Mouse (Mus musculus) frontal cortex, postnatal 14 days (tissue): Measurements from ENCODE around the gene Snrpg.
"Not testable (repeated sequence)": the region's sequence is repeated elsewhere in the genome, so short reads cannot be mapped to it uniquely, and the experiment has no call there.

Experiments
- DNase-seq, 2 experiments: peaks; one replicate each; pipeline ENCODE4 v3.0.0; 2022; ENCODE audit warnings: low spot score in 2 of 2

Snrpg gene

DNA sequence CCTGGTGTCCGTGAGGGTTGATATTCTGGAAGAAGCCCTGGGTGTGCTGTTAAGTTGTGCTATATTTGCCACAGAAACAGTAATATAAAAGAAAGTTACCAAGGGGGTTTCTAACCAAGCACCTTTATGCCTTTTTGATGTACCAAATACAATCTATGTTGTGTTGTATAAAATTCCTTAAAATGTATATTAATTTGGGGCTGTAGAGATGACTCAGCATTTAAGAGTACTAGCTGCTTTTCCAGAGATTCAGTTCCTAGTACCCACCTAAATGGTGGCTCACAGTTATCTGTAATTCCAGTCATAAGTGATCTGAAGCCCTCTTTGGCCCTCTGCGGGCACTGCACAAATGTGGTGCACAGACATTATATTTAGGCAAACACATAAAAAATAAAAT is 4.3 kb upstream of the Snrpg start:
- no peak for DNase-seq

DNA sequence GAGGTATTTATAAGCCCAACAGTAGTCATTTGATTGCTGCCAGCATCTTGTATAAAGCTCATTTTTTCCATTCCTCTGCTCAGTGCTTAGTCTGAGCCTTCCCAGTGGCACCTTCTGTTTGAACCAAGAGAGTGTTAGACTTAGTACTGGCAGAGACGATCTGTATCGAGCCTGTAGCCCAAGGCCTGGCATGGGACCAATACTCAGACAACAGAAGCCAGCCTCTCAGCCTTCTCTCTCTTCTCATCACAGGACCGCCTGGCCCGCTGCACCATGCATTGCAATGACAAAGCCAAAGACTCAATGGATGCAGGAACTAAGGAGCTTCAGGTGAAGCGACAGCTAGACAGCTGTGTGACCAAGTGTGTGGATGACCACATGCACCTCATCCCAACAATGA is 2.6 kb upstream of the Snrpg start:
- DNase-seq, result no peak

DNA sequence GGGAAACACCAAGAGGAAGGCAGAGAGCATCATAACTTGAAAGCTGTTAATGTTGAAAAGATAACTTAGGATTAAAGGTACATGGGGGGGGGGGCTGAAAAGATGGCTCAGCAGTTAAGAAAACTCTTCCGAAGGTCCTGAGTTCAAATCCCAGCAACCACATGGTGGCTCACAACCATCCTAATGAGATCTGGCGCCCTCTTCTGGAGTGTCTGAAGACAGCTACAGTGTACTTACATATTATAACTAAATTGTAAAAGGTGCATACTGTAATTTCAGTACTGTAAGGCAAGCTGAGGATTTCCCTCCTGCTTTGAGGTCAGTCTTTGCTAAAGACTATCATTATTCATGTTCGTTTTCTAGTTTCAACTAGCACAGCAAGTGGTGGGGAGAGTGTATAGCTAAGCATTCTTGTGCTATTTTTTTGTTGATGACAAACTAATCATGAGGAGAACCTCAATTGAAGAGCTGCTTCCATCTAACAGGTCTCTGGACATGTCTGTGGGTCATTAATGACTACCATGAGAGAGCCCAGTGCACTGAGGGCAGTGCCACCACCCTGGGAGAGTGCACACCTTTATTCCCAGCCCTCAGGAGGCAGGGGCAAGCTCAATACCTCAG is 901 bp upstream of the Snrpg start:
- no peak for DNase-seq

DNA sequence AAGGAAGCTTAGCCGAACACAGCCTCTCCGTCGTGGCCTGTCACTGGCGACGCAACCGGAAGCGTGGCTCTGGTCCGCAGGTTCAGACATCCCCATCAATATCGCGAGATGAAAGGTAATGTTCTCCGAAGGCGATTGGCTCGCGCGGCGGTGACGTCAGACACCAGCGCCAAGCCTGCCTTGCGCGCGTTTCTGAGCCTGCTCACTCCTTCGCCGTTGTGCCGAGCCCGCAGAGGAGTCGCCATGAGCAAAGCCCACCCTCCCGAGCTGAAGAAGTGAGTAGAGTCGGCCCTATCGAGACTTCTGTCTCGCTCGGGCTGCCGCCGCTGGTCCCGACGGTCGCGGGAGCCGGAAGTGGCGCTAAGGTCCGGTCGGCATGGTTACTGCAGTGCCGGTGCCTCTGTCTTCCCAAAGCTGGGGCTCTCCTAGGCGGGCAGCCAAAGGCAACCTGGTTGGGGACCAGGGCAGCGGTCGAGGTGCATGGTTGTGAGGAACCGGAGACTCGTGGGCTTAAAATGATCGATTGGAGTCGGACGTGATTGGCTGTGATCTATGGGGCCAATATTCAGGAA is 322 bp downstream of the Snrpg start:
- DNase-seq, result peak; percentile 96 to 97

DNA sequence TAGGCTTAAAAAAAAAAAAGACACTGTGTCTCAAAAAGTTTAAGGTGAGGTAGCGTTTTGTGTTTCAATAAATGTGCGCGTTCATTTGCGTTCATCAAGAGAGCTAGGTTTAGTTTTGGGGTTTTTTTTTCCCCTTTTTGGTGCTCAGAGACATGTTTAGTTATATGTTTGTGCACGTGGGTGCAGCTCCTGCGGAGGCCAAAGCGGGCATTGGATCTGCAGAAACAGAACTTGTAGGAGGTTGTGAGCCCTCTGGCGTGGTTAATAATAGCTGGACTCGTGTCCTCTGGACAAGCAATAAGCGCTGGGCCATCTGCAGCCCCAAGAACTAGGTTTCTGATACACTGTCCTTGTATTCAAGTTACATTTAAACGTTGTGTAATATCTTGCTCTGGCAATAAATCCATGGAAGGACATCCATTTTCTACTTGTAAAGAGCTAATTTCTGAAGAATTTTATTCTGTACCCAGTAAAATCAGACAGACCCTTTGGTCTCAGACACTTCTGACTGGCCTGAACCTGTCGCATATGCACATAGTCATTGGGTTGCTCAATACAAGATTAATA is 929 bp downstream of the Snrpg start:
- no peak for DNase-seq

DNA sequence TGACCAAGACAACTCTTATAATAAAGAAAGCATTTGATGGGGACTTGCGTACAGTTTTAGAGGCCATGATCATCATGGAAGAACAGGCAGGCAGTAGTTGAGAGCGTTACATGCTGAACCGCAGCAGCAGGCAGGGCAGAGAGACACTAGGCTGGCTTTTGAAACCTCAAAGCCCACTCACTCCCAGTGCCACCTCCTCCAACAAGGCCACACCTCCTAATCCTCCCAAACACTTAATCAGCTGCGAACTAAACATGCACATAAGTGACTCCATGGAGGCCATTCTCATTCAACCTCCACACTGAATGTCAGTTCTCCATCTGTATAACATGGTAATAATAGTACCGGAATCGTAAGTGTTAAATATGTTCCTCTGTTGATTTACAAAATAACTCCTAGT is 2.5 kb downstream of the Snrpg start:
- DNase-seq, result no peak

DNA sequence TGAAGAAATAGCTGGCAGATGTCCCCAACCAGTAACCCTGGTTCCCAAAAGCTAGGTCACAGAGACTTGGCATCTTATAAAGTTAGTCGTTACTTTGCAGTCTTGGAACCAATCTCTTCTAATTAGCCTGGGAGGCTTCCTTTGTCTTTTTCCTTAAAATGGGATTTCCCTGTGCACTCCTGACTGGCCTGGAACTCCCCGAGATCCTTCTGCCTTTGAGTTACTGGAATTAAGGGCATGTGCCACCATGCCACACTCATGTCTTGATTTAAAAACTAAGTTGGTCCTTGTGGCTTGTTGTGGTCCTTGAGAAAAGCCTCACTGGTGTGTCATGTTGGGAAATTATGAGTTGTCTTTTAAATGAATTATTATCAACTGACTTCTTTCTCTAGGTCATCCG is 7.2 kb downstream of the Snrpg start:
- no peak for DNase-seq

DNA sequence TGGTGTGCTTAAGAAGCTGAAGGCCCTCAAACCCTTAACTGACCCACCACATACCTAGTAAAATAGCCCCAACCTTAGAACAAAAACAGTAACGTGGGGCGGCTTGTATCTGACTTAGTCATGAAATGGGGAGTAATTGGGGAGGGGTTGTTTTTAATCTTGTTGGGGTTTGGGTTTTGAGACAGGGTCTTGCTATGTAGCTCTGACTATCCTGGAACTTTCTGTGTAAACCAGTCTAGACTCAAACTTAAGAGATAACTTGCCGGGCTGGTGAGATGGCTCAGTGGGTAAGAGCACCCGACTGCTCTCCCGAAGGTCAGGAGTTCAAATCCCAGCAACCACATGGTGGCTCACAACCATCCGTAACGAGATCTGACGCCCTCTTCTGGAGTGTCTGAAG is 9.0 kb downstream of the Snrpg start:
- DNase-seq, result not testable (repeated sequence)

DNA sequence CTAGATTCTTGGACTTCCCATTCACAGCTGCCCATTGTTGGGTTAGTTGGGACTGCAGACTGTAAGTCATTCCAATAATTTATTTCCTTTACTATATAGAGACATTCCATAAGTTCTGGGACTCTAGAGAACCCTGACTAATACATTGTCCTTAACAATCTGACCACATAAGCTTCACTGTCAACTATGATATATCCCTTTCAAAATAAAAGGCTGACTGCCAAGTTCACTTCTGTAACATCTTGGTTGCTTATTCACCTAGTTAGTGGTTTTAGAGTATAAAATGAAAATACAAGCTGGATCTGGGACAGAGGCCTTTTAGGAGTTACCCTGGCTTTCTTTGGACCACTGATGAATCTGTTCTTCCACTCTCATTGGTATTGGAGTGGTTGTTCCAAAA is 11.4 kb downstream of the Snrpg start:
- no peak for DNase-seq

DNA sequence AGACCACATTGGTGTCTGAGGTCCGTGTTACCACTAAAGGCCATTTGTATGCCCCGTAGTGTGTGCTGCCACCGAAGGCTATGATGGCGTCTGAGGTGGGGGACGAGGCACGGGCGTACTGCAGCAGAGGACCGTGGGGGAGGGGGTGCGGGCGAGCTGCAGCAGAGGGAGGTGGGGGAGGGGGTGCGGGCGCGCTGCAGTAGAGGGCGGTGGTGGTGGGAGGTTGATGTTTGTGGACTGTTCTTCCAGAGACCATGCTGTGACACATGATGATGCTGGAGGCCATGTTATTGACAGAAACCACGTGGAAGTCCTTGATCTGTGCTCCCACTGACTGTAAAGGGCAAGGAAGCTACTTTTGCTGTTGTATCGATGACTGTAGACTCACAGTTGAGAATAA is 12.3 kb downstream of the Snrpg start:
- DNase-seq, result no peak

DNA sequence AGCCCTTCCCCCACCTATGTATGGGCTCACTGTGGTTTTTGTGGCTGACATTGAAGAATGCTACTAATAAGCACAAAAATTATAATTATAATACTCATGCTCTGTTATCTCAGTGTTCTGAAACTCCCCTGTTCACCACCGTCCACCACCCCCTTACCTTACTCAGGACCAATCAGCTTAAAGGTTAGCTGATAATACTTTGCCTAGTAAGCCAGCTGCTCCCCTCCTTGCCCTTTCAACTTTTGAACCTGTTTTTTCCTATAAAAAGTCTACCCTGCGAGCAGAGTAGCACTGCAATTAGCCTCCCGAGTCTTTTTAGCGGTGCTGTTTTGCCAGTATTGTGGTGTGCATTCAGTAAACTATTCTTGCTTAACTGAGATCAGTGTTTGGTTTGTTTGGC is 13.6 kb downstream of the Snrpg start:
- DNase-seq, result no peak

DNA sequence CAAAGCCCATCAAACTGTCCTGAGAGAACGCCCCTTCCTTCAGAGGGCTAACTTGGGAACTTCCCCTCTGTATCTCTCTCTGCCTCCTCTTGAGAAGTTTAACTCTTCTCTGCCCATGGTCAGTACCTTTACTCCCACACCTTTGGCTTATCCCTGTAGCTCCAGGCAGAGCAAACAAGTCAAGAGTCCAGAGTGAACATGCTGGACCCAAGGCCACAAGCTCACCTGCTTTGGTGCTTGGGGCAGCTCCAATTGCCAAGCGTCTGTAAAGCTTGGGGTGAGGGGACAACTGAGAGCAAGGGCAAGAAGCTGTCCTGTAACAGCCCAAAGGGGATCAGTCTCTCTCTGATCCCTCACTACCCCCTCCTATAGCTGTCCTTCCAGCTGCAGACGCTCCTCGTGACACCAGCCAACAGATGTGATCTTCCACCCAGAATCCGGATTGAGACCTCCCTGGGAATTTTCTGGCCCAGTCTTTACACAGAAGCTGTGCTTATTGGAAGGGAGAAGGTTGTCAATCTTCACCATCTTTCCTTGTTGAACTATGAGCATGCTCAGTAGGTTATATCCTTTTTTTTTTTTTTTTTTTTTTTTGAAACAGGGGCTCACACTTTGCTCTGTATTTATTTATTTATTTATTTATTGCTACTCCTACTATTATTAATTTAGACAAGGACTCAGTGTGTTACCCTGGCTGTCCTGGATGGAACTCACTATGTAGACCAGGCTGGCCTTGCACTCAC is 14.4 kb downstream of the Snrpg start:
- DNase-seq, result no peak

DNA sequence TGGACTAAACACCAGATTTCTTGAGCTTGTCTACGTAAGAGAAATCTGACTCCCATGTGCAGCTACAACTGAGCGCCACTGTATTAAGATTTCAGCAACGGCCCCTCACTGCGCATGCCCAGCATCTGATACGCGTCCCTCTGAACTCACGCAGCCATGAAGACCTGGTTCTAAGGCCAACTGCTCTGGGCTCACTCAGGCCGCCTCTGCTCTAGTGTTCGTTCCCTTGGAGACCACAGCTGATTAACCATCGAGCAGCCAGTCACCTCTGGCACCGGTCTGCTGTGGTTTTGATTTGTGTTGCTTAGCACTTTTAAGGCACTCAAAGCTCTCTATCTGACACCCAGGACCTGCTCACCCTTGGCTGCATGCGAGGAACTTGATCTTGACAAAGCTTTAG is 16.2 kb downstream of the Snrpg start:
- no peak for DNase-seq

DNA sequence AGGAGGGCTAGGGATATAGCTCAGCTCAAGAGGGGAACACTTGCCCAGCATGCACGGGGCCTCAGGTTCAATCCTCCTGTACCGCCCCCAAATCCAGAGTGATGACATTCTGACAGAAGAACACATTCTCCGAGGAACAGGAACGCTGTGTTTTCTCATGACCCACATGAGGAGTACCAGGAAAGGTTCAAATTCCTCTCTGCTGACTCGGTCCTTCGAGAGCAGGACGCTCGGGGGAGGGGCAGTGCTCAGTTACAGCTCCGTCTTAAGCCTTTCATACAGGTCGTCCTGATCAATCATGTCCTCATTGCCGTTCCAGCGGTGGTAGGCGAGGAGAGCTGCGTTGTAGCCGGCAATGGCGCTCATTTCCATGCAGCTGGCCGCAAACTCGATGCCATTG is 17.4 kb downstream of the Snrpg start:
- no peak for DNase-seq

DNA sequence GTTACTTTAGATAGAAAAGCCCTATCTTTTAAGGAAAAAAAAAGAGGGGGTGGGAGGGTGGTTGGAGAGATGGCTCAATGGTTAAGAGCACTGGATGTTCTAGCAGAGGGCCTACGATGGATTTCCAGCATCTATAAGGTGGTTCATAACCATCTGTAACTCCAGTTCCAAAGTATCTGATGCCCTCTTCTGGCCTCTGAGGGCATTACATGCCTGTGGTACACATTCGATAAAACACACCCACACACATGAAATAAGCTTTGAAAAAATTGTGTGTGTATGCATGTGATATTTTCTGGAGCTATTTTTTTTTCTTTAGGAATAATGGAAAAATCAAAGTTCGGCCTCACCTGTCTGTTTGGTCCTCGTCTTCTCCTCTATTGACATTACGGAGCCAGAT is 20.2 kb downstream of the Snrpg start:
- no peak for DNase-seq

DNA sequence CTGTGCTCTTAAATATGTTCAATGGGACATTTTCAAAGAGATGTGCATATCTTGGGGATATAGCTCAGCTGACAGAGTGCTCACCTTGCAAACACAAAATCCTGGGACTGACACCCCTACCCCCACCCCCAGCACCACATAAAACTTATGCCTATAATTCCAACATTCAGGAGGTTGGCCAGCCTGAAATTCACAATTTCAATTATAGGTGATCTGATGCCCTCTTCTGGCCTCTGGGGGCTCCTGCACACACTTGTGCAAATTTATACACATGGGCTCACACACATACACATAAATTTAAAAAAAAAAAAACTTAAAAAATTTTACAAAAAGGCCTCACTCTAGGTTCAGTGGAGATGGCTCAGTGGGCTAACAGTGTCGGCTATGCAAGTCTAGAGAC is 22.1 kb downstream of the Snrpg start:
- no peak for DNase-seq

DNA sequence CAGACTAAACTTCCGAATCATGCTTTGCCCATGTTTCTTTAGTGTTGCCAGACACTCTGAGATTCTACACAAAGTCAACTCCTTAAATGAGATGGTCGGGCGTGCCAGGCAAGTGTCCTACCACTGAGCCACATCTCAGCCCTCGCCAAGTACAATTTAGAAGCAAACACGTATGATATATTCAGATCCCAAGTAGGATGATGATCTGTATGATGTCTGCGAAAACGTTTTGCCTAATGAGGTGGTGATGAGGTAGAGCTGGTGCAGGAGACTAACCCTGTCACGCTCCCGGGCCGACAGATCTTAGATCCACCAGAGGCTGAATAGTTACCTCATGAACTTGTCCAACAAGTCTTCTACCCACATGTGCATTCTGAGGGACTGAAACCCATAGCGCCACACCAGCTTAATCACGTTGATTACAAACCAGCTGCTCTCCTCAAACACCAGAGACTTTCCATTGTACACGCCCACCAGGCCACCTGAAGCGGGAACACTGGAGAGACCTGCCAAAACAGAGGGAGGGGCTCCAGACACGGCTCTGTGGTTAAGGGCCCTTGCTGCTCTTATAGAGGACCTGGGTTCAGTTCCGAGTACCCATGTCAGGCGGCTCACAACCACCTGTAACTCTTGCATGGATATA is 23.1 kb downstream of the Snrpg start:
- no peak for DNase-seq

DNA sequence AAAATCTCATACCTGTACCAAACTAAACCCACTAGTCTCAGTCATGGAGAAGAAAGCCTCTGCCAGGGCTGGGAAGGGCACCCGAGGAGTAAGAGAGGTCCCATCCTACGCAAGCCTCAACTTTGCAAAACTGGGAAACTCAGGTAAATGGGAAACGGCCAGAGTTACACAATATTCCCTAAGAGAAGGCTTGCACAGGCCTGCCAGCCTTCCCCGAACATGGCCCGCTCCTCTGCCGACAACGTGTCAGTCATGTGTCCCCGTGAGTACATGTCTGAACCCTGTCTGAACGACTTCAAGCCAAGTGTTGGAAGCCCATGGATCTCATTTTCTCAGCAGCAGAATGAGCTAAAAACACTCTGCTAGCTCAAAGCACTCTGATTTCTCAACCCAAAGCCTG is 23.9 kb downstream of the Snrpg start:
- DNase-seq, result no peak

DNA sequence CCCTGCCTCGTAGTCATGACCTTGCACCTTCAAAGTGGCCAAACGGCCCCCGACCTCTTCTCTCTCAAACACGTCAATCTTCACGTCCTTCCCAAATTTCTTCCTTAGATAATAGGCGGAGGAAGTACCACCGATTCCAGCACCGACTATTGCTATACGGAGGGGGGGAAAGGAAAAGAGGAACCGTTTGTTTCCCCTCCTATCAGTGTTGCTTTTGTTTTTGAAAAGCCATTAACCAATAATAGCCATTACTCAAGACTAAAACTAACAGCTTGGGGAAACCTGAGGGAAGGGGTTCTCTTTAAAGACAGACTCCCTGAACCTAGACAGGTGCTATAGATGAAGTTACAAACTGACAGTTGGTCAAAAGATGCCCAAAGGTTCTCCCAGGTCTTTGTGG is 24.9 kb downstream of the Snrpg start:
- no peak for DNase-seq

DNA sequence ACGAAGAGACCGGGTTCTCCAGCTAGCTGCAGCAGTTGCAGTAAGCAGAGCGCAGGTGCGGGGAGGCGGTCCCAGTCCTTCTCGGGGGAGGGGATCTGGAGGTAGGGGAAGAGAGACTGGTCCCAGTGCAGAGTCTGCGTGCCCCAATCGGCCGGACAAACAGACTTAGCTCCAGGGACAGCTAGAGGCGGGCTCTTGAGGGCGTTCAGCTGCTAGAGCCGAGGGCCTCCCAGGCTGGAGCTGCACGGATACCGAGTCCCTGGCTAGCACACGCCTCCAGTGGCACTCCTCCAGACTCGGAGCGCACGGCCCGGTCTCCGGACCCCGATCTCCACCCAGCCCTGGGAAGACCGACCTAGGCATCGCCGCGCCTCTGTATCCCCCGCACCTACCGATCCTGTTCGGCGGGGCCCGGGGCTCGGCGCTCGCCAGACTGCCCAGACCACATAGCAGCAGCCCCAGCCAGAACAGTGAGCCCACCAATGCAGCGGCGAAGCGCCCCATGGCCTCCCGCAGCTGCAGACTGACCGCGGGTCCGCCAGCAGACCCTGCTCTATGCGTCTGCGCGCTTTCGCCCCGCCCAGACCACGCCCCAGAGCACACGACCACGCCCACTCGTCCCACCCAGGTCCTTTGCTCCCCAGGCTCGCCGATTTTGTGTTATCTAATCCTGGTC is 25.6 kb downstream of the Snrpg start, which contains the start of gene Pcyox1:
Pcyox1 (minus strand) TSS at position 574 of the 676 bp plus-strand sequence.
- DNase-seq, result peak; percentile 75 to 84

DNA sequence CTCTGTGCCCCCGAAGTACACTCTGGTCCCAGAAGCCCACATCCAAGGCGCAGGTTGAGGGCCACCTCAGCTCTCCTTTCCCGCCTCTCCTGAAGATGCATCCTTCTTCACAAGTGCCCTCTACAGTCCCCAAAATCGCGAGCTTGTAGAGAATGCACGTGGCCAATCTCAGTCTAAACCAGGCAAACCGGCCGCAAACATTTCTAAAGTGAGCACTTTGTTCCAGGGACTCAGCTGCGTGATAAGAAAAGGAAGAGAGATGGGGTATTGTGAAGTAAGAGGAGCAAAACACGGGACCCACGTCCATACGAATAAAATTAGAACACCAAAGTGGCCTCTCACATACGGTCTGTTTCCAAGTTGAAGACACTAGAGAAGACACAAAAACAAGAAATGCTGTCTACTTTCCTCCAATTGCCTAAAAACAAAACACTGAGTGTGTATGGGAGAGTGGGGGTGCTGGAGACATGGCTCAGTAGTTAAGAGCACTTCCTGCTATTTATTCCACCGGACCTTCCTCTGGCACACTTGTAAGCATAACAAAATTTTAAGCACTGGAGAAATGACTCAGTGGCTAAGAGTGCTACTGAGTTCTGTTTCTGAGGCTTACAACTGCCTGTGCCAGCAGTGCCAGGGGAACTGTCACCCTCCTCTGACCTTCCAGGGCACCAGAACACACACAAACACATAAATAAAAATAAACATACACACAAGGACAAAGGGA is 26.3 kb downstream of the Snrpg start:
- no peak for DNase-seq
